Mouse (Mus musculus) forebrain, embryonic 15.5 days (tissue): Measurements from ENCODE around the gene Abhd17a. TPM values are rescaled to one million over a fixed set of nuclear protein-coding genes. Genes with fewer than 3 reads are reported as not detected.

Experiments used
- ATAC-seq: fragments of 200-750 bp; cut with Nextera tagmentation; replicated peaks from 2 replicates; pipeline ENCODE4 v1.8.0; 2017; ENCODE audit warnings: mild to moderate bottlenecking, moderate TSS enrichment, moderate library complexity
- H3K27ac ChIP-seq: fragments of 300-500 bp; sonication (generic); replicated peaks from 2 replicates; pipeline ENCODE4 v1.5.1; 2015; ENCODE audit warnings: mild to moderate bottlenecking, inconsistent platforms
- H3K27me3 ChIP-seq: fragments of 300-500 bp; sonication (generic); 2 replicates; pipeline ENCODE4 v1.6.1; 2015; ENCODE audit warnings: inconsistent platforms
- H3K36me3 ChIP-seq: fragments of 300-500 bp; sonication (generic); 2 replicates; pipeline ENCODE4 v1.6.1; 2015; ENCODE audit warnings: mild to moderate bottlenecking, inconsistent platforms
- H3K4me1 ChIP-seq: fragments of 300-500 bp; sonication (generic); 2 replicates; pipeline ENCODE4 v1.6.1; 2015; ENCODE audit warnings: inconsistent platforms
- H3K4me2 ChIP-seq: fragments of 300-500 bp; sonication (generic); replicated peaks from 2 replicates; pipeline ENCODE4 v1.6.1; 2015; ENCODE audit warnings: mild to moderate bottlenecking, inconsistent platforms
- H3K4me3 ChIP-seq: fragments of 300-500 bp; sonication (generic); 2 replicates; pipeline ENCODE4 v1.5.1; 2015; ENCODE audit warnings: mild to moderate bottlenecking, inconsistent platforms
- H3K9ac ChIP-seq: fragments of 300-500 bp; sonication (generic); replicated peaks from 2 replicates; pipeline ENCODE4 v1.6.1; 2015; ENCODE audit warnings: mild to moderate bottlenecking, inconsistent platforms
- H3K9me3 ChIP-seq: fragments of 300-500 bp; sonication (generic); 2 replicates; pipeline ENCODE4 v1.6.1; 2016; ENCODE audit warnings: inconsistent platforms
- WGBS: fragments of 180-500 bp; shearing (Covaris S2); methylation state at CpG from one replicate; pipeline ENCODE4 v1.1.7; 2015; ENCODE audit warnings: mixed read lengths; 5-methylcytosine and 5-hydroxymethylcytosine counted together
- polyA plus RNA-seq: library from polyadenylated mRNA; unstranded; fragments of >200 nt; fragmentation: Nextera tagmentation; extraction: Ambion mirVana; gene quantifications from 2 replicates; pipeline ENCODE4 v1.2.1, GENCODE M21; 2015

Abhd17a gene
- polyA plus RNA-seq: 118 and 120 TPM in 2 replicates

DNA sequence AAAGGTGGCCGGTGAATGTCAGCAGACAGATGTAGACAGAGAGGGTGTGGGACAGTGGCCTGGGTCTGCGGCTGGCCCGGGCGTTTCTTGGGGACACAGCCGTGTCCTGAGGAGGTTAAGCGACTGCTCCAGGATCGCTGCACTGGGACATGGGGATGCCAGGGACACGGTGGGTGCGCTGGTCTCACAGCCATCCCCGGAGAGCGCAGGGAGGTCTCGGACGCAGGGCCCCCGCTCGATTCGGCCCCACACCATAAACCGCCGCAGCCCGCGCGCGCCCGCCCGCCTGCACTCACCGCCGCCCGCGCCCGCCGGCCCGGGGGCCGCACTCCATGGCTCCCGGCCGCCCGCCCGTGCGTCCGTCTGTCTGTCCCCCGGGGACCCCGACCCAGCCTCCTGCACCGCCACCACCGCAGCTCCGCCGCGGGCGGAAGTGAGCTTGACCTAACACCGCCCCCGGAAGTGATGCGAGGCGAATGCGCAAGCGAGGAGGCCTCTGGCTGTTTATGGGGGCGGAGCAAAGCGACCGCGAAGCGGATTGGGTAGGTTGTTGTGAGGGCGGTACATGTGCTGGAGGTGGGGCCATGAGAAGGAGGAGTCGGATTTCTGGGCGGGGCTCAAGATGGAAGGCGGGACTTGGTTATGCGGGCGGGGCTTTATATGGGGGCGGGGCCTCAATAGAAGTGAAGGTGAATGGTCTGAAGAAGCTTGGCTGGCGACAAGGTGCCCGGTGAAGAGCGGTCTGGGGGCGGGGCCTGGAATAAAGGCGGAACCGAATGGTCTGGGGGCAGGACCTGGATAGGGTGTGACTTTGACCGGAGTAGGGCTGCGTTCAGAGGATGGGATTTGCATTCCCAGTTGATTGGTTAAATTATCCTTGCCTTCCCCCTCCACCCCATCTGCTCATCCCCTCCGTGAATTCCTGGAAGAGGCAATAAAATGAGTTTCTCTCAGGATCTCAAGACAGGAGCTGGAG, at the start of gene Abhd17a:
Abhd17a (minus strand) TSS at position 463 of the 976 bp plus-strand sequence.
- H3K27ac ChIP-seq: peak within 1 kb of the TSS; percentile 64
- H3K4me1 ChIP-seq: peaks cover 29% of the 10 kb centered on the region
- H3K36me3 ChIP-seq: peaks cover 4% of the 10 kb centered on the region; the same call in 1 of the 2 replicates
- peak within 1 kb of the TSS; percentile 93 for H3K9ac ChIP-seq
- under 1% methylated on average over 73 of the region's 73 CpGs for WGBS
- H3K4me3 ChIP-seq: peak within 1 kb of the TSS; percentile 96
- peak within 1 kb of the TSS; percentile 97 for H3K4me2 ChIP-seq
- H3K27me3 ChIP-seq: no peaks in the 10 kb centered on the region
- no peaks in the 10 kb centered on the region for H3K9me3 ChIP-seq
- ATAC-seq: peak; percentile 98

DNA sequence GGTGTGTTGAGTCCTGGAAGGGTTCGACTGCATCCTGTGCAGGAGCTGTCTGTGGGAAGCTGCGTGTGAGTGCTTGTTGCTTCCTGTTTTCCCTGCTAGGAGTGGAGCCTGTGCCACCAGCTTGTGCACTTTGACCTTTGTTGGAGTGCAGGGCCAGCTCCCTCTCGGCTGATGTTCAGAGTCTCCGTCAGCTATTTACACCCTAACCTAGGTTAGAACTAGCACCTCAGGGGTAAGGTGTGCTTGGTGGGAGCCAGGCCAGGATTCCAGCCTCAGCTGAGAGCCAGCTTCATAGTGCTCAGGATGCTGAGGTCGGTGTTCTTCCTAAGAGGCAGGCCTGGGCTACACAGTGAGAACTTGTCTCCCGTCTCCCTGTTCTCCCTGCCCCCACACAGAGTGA, 45.2 kb upstream of the Abhd17a start:
- ATAC-seq: no peak
- Histone ChIP-seq H3K36me3 (peaks cover 61% of the 10 kb centered on the region), H3K4me1 (no peaks in the 10 kb centered on the region), H3K9ac (no peak overlapping the region), H3K27ac (no peak overlapping the region), H3K9me3 (no peaks in the 10 kb centered on the region), H3K27me3 (no peaks in the 10 kb centered on the region), H3K4me3 (no peak overlapping the region), H3K4me2 (no peak overlapping the region)
- 90% methylated on average over 6 of the region's 6 CpGs for WGBS

DNA sequence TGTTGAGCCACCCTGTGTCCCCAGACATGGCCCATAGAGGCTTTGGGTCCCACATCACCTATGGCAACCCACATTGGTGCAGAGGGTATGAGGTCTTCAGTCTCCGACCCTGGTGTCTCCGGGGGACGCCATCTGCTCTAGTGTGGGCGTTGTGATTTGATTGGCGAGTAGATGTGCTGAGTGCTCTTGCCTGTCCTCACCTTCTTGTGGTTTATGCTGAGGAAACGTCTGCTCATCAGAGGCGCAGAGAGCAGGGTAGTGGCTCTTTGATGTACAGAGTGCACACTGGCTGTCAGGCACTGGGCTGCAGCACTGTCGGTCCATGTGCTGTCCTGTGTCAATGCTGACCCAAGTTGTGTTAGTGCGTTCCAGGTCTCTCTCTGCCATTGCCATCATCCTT, 38.8 kb upstream of the Abhd17a start:
- no peak for ATAC-seq
- Histone ChIP-seq H3K4me3 (no peak overlapping the region), H3K9me3 (no peaks in the 10 kb centered on the region), H3K27me3 (no peaks in the 10 kb centered on the region), H3K9ac (no peak overlapping the region), H3K4me2 (no peak overlapping the region), H3K36me3 (0 out of 2 replicates have a peak, but pooled peaks cover under 1% of the 10 kb centered on the region), H3K27ac (no peak overlapping the region), H3K4me1 (peaks cover 19% of the 10 kb centered on the region)
- 85% methylated on average over 9 of the region's 9 CpGs for WGBS

DNA sequence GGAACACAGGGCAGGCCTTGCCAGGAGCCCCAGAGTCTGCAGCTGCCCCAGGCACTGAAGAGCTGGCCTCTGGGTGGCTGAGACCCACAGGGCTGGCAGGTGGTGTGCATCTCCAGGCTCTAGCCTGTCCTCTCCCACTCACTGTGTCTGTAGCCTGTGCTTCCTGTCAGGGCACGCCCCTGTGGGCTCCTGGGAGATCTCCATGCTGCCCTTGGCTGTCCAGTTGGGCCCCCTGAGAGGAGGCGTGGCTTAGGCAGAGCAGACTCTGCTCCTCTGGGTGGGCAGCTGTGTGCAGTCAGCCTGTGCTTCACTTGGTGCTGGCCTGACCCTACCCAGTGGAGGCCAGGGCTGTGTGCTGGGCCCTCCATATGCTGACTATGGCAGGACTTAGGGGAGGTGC, 37.5 kb upstream of the Abhd17a start:
- Histone ChIP-seq H3K27me3 (no peaks in the 10 kb centered on the region), H3K4me1 (peaks cover 29% of the 10 kb centered on the region), H3K4me2 (no peak overlapping the region), H3K4me3 (no peak overlapping the region), H3K9ac (no peak overlapping the region), H3K27ac (no peak overlapping the region), H3K9me3 (no peaks in the 10 kb centered on the region), H3K36me3 (no peaks in the 10 kb centered on the region)
- 63% methylated on average over 2 of the region's 2 CpGs for WGBS
- no peak for ATAC-seq

DNA sequence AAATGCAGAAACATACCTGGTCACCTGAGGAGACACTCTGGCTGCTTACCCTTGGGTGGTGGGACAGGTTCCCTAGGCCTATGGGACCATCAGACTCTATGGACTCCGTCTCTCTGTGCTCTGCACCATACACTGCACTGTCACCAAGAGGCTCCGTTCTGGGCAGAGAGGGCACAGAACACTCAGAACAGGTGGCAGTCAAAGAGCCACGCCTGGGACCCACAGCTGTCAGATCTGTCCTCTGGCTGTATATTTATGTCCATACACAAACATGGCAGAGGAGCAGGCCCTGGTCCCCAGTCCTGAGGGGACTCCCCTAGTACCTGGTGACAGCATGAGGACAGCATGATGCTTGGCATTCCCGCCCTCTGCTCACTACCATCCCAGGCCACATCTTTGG, 35.6 kb upstream of the Abhd17a start:
- WGBS: 92% methylated on average over 4 of the region's 4 CpGs
- Histone ChIP-seq H3K9me3 (no peaks in the 10 kb centered on the region), H3K36me3 (no peaks in the 10 kb centered on the region), H3K4me2 (no peak overlapping the region), H3K9ac (no peak overlapping the region), H3K4me1 (peaks cover 36% of the 10 kb centered on the region), H3K4me3 (no peak overlapping the region), H3K27ac (no peak overlapping the region), H3K27me3 (no peaks in the 10 kb centered on the region)
- ATAC-seq: no peak

DNA sequence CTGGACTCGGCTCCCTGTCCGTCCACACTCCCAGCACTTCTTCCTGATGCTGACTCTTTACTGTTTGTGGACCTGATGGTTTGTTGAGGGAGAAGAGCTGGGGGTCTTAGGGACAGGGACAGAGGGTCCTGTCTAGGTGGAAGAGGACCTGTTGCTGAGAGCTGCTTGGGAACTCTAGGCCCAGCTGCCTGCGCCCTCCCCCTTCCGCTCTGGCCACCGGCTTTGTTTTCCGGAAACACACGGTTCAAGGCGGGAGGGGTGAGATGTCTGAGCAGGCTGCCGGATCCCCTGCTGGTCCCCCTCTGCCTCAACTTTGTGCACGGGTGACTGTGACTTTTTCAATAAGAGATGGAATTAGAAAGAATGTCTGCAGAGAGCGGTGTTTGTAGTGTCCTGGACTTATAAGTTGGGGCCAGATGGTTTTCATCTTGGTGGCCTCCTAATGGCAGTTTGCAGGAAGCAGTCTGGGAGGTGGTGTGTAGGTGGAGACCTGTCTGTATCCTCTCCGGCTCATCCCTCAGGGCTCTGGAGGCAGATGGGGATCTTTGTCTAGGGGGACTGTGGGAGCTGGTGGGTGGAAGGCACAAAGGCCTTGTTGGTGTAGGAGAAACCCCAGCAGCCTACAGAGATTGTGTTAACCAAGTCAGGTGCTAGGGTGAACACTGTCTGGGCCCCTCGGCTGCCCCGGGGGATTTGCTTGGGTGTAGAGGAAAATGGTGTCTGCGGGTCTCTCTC, 33.5 kb upstream of the Abhd17a start:
- no peaks in the 10 kb centered on the region for H3K9me3 ChIP-seq
- no peak for ATAC-seq
- H3K4me2 ChIP-seq: peak overlapping the region; percentile 92
- no peaks in the 10 kb centered on the region for H3K27me3 ChIP-seq
- peaks cover 30% of the 10 kb centered on the region for H3K4me1 ChIP-seq
- H3K27ac ChIP-seq: peak overlapping the region; percentile 100
- H3K36me3 ChIP-seq: no peaks in the 10 kb centered on the region
- peak overlapping the region; percentile 88 for H3K9ac ChIP-seq
- 18% methylated on average over 15 of the region's 15 CpGs for WGBS
- peak overlapping the region; percentile 84 for H3K4me3 ChIP-seq

DNA sequence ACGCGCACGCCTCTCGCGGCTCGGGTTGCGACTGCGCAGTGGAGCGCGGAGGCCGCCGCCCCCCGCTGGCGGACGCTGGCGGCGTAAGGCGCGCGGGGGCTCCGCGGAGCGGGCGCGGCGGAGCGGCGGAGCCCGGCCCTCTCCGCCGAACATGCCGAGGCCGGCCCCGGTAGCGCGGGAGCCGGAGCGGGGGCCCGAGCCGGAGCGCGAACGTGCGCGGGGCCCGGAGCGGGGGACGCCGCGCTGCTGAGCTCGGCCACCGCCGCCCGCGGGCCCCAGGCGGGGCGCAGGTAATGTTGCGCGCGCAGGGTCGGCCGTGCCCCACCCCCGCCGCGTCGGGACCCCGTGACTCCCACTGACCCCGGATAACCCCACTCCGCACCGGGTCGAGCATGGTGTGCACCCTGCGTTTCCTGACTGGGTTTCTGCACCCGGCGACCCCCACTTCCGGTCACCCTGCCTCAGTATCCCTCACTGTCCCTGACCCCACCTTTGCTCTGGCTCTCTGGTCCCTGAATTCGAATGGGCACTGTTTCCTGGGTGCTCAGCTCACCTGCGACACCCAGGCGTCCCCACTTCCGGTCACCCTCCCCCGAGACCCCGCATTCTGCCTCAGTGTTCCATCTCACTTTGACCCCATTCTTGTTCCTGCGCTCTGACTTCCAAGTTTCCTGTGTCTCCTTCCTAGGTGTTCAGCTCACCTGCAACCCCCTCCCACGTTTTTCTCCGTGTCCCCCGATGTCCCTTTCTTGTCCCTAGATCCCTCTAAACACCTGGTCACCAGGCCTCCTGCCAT, 32.7 kb upstream of the Abhd17a start, which contains the start of gene Csnk1g2:
Csnk1g2 (plus strand) TSS at position 178 of the 796 bp plus-strand sequence.
- Histone ChIP-seq H3K36me3 (no peaks in the 10 kb centered on the region), H3K9ac (peak within 1 kb of the TSS; percentile 88), H3K4me1 (peaks cover 29% of the 10 kb centered on the region), H3K27me3 (no peaks in the 10 kb centered on the region), H3K4me2 (peak within 1 kb of the TSS; percentile 92), H3K9me3 (no peaks in the 10 kb centered on the region), H3K4me3 (peak within 1 kb of the TSS; percentile 84), H3K27ac (peak within 1 kb of the TSS; percentile 100)
- peak; percentile 9 for ATAC-seq
- 1% methylated on average over 65 of the region's 85 CpGs for WGBS

DNA sequence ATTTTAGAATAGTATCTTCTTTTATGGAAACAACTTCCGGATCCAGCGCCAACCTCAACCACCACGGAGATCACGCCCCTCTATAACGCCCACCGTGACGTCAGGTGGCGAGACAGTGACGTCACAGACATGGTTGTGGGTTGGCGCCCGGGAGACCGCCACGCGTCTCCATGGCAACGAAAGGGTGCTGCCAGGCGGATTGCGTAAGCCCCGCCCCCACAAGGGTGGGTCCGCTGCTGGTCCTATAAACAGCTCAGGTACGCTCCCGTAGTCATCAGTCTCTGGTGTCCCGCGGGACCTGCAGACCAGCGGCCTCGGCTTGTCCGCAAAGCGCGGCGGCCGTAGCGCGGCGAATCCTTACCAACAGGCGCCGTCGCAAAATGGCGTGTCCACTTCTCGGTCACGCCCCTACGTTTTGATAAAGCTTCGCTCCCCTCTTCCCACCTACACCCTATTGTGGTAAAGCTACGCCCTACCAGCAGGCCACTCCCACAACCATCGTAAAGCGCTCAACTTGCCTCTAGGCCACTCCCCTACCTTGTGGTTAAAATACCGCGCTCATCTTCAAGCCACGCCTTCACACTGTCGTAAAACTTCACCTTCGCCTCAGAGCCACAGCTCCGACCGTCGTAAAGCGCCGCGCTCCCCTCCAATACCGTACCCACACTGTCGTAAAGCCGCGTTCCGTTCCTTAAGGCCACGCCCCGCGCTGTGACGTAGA, 32.0 kb upstream of the Abhd17a start:
- Histone ChIP-seq H3K27ac (peak overlapping the region; percentile 100), H3K4me2 (peak overlapping the region; percentile 63), H3K36me3 (no peaks in the 10 kb centered on the region), H3K9me3 (no peaks in the 10 kb centered on the region), H3K27me3 (no peaks in the 10 kb centered on the region), H3K4me1 (peaks cover 29% of the 10 kb centered on the region), H3K4me3 (peak overlapping the region; percentile 84), H3K9ac (peak overlapping the region; percentile 55)
- ATAC-seq: peak; percentile 96
- under 1% methylated on average over 64 of the region's 64 CpGs for WGBS

DNA sequence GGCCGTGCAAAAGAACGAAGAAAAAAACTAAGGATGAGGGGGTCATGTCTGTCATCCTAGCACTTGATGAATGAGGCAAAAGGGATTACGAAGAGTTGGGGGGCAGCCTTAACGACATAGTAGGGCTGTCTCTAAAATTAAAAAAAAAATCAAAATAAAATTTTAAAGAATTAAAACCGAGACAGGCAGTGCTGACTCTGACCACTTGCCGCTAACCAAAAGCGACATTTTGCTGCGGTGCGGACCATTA, 31.5 kb upstream of the Abhd17a start:
- Histone ChIP-seq H3K27me3 (no peaks in the 10 kb centered on the region), H3K4me1 (peaks cover 29% of the 10 kb centered on the region), H3K9ac (peak overlapping the region; percentile 55), H3K4me3 (peak overlapping the region; percentile 84), H3K36me3 (no peaks in the 10 kb centered on the region), H3K4me2 (peak overlapping the region; percentile 63), H3K9me3 (no peaks in the 10 kb centered on the region), H3K27ac (peak overlapping the region; percentile 100)
- 3% methylated on average over 9 of the region's 9 CpGs for WGBS
- ATAC-seq: peak; percentile 0; the same call in 1 of the 2 replicates

DNA sequence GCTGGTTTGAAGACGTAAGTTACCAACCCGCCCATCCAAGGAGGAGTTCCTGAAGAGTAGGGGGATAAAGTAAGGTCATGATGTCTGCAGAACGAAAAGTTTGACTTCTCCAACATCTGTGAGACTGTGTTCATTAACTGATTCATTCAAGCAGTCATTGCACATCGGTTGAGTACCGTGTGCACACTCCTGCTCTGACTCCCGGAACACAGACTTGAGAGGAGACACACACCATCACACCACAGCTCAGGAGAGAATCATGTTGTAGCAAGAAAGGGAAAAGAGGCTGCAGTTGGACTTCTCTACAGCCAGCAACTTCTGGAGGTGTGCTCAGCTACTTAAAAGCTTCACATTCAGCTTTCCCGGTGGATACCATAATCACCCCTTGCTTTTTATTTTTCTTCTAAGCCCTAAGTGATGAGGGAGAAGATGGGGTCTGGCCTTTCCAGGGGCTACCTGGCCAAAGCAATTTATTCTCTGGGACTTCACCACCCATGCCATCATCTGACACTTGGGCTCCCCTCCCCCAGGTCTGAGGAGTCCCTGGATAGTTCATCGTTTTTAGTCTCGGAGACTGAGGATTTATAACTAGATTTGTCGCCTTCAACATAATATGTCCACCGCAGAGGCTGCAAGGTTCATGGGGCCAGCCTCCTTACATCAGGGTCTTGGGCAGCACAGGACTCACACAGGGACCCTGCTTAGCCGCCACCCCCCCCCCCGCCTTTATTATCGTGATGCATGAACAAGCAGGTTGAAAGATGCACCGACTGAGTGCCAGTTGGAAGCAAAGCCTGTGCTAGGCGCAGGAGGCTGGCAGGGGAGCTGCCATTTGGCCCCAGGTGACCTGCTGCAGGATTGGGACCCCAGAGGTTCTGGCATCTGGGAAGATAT, 30.9 kb upstream of the Abhd17a start:
- peak overlapping the region; percentile 55 for H3K9ac ChIP-seq
- peak overlapping the region; percentile 100 for H3K27ac ChIP-seq
- H3K27me3 ChIP-seq: no peaks in the 10 kb centered on the region
- peak overlapping the region; percentile 63 for H3K4me2 ChIP-seq
- ATAC-seq: no peak
- H3K4me3 ChIP-seq: peak overlapping the region; percentile 84
- no peaks in the 10 kb centered on the region for H3K9me3 ChIP-seq
- WGBS: 54% methylated on average over 16 of the region's 16 CpGs
- peaks cover 29% of the 10 kb centered on the region for H3K4me1 ChIP-seq
- H3K36me3 ChIP-seq: peaks cover 2% of the 10 kb centered on the region; the same call in 1 of the 2 replicates
